Mouse (Mus musculus): ENCODE measurements around the gene Mad2l1. TPM values are rescaled to one million over a fixed set of nuclear protein-coding genes. Genes with fewer than 3 reads are reported as not detected.

Gene Mad2l1
- total RNA-seq (2021): 1 to 10 TPM; 7.0 to 7.2 TPM

GRCm38 (mm10) chr6:66535028-66535862 is at the start of gene Mad2l1:
Gene Mad2l1, plus strand, starts transcription at chr6:66535390.
- peak; percentile 94 for DNase-seq

- DNase-seq: no peak
Measured at GRCm38 (mm10) chr6:66493685-66494084, 41.5 kb upstream of the Mad2l1 start.

DNA sequence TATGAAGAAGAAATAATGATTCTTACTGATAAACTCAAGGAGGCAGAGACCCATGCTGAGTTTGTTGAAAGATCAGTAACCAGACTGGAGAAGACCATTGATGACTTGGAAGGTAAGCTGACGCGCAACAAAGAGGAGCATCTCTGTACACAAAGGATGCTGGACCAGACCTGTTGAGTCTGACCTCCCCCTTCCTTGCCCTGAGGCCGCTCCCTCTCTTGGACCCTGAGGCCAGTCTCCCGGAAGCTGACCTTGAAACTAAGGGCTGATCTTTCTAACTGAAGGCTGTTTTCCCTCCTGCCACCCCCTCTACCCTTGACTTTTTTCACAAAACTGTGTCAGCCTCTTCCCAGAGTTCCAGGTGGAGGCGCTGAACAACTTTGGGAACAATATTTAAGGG is 18.8 kb upstream of the Mad2l1 start:
- no peak for DNase-seq

DNA sequence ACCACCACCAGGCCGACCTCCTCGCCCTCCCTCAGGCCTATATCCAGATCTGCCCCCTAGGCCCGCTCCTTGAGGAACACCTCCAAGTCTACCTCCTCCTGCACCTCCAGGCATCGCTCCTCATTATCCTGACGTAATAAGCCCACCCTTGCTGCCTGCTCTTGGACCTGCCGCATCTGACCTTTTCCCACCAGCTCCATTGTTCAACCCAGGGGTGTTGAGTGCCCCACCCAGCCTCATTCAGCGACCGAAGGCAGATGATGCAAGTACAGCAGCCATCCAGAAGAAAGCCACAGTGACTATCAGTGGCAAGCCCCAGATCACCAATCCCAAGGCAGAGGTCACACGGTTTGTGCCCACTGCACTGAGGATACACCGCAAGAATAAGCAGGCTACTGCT is 6.8 kb upstream of the Mad2l1 start:
- DNase-seq: no peak

- no peak for DNase-seq
Measured at GRCm38 (mm10) chr6:66533241-66533640, 1.9 kb upstream of the Mad2l1 start.

DNA sequence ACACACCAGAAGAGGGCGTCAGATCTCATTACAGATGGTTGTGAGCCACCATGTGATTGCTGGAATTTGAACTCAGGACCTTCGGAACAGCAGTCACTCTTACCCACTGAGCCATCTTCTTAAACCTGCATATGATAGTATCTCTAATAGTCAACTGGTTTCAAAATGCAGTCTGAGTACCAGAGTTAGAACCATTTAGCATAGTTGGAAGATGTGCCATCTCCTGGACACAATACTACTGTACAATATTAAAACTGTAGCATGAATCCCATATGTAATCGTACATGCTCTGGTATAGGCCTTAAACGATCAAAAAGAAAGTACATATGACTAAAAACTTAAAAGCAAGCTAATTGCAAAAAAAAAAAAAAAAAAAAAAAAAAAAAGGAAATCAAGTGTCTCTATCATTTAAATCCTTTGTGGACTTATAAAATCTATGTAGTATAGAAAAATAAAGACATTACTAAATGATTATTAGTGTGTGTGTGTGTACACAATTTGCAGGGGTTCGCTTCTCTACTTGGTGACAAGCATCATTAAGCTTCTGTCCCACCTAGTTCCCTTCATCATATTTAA is 736 bp upstream of the Mad2l1 start:
- DNase-seq: no peak

DNA sequence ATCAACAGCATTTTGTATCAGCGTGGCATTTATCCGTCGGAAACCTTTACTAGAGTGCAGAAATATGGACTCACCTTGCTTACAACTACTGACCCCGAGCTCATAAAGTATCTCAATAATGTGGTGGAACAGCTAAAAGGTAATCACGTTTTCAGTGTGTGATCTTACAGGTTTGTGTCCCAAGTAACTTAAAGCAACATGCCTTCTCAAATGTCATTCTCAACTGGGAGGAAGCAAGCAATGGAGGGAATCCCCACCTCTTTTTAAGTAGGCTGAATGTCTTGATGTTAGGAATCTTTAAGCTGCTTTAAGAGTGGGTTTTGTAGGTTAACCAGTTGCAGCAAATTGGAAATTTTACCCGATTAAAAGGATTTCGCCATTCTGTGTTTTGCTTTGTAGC is 776 bp downstream of the Mad2l1 start:
- DNase-seq: no peak

- DNase-seq: no peak
Measured at GRCm38 (mm10) chr6:66559996-66560395, 24.8 kb downstream of the Mad2l1 start, which contains the start of gene Vmn1r32. Gene Vmn1r32, minus strand, starts transcription at chr6:66560096.

DNA sequence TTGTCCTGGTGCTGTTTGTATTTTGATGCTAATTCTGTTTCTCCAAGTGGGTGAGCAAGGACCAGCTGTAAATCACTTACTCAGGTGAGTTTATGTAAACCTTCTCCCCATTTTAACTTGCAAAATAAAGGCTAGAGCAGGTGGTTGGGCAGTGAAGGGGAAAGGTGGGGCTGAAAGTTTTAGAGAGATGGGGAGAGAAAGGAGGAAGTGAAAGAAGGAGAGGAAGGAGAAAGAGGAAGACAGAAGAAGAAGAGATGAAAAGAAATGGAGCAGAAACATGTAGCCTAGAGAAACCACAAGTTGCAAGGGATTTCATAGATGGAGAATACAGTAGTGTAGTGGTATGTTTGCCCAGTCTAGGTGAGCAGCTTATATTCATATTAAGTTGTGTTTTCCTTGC is 60.6 kb downstream of the Mad2l1 start:
- DNase-seq: no peak

Other genes starting within 250 kb of the Mad2l1 start
- gene Vmn1r32, start 24.7 kb downstream of the Mad2l1 start, total RNA-seq (2021): not detected
- not detected for gene Vmn1r33, start 82.9 kb downstream of the Mad2l1 start, total RNA-seq (2021)
- gene Vmn1r34, start 108.5 kb downstream of the Mad2l1 start, total RNA-seq (2021): not detected
- gene Vmn1r35, start 150.5 kb downstream of the Mad2l1 start, total RNA-seq (2021): not detected
- gene Vmn1r36, start 183.8 kb downstream of the Mad2l1 start, total RNA-seq (2021): not detected
- gene Vmn1r37, start 194.0 kb downstream of the Mad2l1 start, total RNA-seq (2021): not detected
- not detected for gene Vmn1r38, start 247.2 kb downstream of the Mad2l1 start, total RNA-seq (2021)

All from layer of hippocampus, postnatal 36 days (tissue).